Mouse (Mus musculus) heart, embryonic 10.5 days (tissue): Measurements from ENCODE around the gene Hoxa7. TPM values are rescaled to one million over a fixed set of nuclear protein-coding genes. Genes with fewer than 3 reads are reported as not detected.

ENCODE experiments used
- DNase-seq: peaks from one replicate; pipeline ENCODE4 v3.0.0-alpha.2; 2017; ENCODE audit warnings: low spot score
- H3K27ac ChIP-seq: fragments of 300-500 bp; sonication (generic); 2 replicates; pipeline ENCODE4 v1.5.1; 2016; ENCODE audit warnings: mild to moderate bottlenecking
- H3K27me3 ChIP-seq: fragments of 300-500 bp; sonication (generic); 2 replicates; pipeline ENCODE4 v1.6.1; 2016; ENCODE audit warnings: mild to moderate bottlenecking; ENCODE audit not compliant: poor library complexity, insufficient read depth, severe bottlenecking
- H3K36me3 ChIP-seq: fragments of 300-500 bp; sonication (generic); 2 replicates; pipeline ENCODE4 v1.6.1; 2016; ENCODE audit warnings: mild to moderate bottlenecking, moderate library complexity
- H3K4me1 ChIP-seq: fragments of 300-500 bp; sonication (generic); 2 replicates; pipeline ENCODE4 v1.6.1; 2016; ENCODE audit warnings: mild to moderate bottlenecking
- H3K4me3 ChIP-seq: fragments of 300-500 bp; sonication (generic); 2 replicates; pipeline ENCODE4 v1.5.1; 2016; ENCODE audit warnings: mild to moderate bottlenecking, moderate library complexity
- H3K9me3 ChIP-seq: fragments of 300-500 bp; sonication (generic); 2 replicates; pipeline ENCODE4 v1.6.1; 2016; ENCODE audit warnings: mild to moderate bottlenecking, moderate library complexity
- WGBS: fragments of 180-500 bp; shearing (Covaris S2); methylation state at CpG from one replicate; pipeline ENCODE4 v1.1.7; 2016; 5-methylcytosine and 5-hydroxymethylcytosine counted together
- polyA plus RNA-seq: library from polyadenylated mRNA; unstranded; fragments of >200 nt; fragmentation: Nextera tagmentation; extraction: Ambion mirVana; gene quantifications from 2 replicates; pipeline ENCODE4 v1.2.1, GENCODE M21; 2016

Gene Hoxa7
- polyA plus RNA-seq, 1 experiment from 2014 or later, result 2.5 TPM

DNA sequence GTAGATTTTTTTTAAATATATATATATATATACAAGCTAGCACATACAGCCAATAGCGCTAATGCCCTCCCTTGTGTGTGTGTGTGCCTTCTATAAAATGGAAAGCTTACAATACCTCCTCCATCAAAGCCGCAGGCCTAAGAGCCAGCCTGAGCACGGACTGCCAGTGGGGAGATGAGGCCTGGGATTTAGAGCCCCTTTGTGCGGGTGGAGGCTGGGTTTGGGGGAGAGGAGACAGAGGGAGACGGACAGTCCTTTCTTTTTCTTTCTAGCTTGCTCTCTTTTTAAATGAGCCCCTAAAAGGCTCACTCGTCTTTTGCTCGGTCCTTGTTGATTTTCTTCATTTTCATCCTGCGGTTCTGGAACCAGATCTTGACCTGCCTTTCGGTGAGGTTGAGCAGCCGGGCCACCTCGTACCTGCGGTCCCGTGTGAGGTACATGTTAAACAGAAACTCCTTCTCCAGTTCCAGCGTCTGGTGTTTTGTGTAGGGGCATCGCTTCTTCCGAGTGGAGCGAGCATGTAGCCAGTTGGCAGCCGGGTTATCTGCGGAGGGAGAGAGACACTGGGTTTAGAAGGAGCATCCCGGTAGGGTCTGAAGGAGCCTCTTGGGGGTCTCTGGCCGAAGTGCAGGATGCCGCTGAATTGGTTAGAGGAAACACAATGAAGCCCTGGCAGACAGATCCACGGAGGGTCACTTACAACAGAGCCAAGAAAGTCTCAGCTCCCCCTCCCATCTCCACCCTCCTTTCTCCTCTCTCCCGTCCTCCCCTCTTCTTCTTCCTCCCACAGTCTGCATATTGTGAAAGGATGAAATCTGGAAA is 2.5 kb upstream of the Hoxa7 start:
- H3K9me3 ChIP-seq, result no peaks in the 10 kb centered on the region
- no peak for DNase-seq
- WGBS, result 2% methylated on average over 24 of the region's 24 CpGs
- H3K36me3 ChIP-seq, result no peaks in the 10 kb centered on the region
- H3K4me1 ChIP-seq, result peaks cover 20% of the 10 kb centered on the region
- peaks cover 100% of the 10 kb centered on the region for H3K27me3 ChIP-seq
- no peak overlapping the region for H3K27ac ChIP-seq
- H3K4me3 ChIP-seq, result peak overlapping the region; percentile 15; the same call in 1 of the 2 replicates

DNA sequence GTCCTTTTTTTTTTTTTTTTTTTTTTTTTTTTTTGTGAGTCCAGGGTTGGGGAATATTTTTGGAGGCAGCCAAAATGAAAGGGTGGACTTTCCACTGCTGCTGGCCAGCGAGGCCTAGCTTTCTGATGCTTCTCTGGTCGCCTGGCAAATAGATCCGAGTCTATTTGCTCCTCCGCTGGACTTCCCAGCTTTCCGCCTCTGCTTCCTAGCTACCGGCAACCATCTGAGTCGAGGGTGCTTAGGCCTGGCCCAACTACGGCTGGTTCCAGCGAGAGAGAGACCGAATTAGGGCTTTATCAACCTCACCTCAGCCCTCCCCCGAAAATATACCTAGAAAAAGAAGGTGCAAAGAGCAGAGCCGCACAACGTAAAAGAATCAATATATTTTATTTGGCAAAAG is 1.1 kb upstream of the Hoxa7 start:
- 9% methylated on average over 13 of the region's 13 CpGs for WGBS
- H3K9me3 ChIP-seq, result no peaks in the 10 kb centered on the region
- no peak for DNase-seq
- no peak overlapping the region for H3K27ac ChIP-seq
- H3K27me3 ChIP-seq, result peaks cover 100% of the 10 kb centered on the region
- H3K36me3 ChIP-seq, result no peaks in the 10 kb centered on the region
- H3K4me3 ChIP-seq, result no peak overlapping the region
- H3K4me1 ChIP-seq, result peaks cover 17% of the 10 kb centered on the region

DNA sequence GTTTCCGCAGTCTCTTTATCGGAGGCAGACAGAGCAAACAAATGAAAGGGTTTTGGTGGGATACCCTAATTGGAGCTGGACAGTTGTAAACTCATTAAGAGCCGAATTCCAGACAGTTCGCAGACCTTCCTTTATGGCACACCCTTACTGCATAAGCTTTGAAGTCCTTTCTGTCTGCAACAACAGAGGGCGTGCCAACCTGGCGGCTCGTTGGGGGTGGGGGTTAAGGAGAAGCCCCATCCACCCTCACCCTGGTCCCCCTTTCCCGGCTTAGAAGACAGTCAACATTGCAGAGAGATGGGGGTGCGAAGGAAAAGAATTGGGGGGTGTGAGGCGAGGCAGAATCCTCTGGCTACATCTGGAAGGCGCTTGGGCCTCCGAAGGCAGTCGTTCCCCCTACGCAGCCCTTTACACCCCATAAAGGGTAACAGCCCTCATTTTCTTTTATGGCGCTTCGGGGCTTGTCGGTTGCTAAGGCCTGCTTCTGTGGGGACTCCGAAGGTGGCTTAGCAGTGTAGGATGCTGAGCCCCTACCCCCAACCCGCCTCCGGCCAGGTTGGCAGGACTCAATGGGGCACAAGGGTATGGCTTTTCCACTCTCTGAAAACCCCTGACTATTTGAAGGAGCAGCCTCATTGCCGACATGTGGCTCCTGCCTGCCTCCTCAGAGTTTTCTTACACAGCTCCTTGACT is 485 bp upstream of the Hoxa7 start:
- Histone ChIP-seq H3K9me3 (no peaks in the 10 kb centered on the region), H3K4me1 (peaks cover 23% of the 10 kb centered on the region), H3K4me3 (peak overlapping the region; percentile 57), H3K36me3 (no peaks in the 10 kb centered on the region), H3K27ac (no peak overlapping the region), H3K27me3 (peaks cover 100% of the 10 kb centered on the region)
- DNase-seq, result no peak
- 5% methylated on average over 21 of the region's 21 CpGs for WGBS

DNA sequence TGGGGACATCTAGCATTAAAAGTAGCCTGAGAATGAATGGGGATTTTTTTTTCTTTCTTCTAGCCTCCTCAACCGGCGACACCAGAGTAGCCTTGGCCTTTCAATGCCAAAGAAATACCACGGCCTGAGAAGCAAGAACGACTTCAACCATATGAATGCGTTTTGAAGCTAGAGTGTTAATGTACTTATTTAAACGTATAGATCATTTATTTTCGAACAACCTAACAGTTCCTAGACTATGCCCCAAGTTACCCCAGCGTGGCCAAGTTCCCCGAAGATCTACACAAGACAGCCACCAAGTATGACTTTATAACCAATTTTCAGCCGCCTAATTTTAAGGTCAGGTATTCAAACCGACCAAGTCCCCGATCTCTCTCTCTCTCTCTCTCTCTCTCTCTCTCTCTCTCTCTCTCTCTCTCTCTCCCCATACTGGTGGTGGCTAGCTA is 766 bp downstream of the Hoxa7 start:
- no peak overlapping the region for H3K27ac ChIP-seq
- peaks cover 100% of the 10 kb centered on the region for H3K27me3 ChIP-seq

DNA sequence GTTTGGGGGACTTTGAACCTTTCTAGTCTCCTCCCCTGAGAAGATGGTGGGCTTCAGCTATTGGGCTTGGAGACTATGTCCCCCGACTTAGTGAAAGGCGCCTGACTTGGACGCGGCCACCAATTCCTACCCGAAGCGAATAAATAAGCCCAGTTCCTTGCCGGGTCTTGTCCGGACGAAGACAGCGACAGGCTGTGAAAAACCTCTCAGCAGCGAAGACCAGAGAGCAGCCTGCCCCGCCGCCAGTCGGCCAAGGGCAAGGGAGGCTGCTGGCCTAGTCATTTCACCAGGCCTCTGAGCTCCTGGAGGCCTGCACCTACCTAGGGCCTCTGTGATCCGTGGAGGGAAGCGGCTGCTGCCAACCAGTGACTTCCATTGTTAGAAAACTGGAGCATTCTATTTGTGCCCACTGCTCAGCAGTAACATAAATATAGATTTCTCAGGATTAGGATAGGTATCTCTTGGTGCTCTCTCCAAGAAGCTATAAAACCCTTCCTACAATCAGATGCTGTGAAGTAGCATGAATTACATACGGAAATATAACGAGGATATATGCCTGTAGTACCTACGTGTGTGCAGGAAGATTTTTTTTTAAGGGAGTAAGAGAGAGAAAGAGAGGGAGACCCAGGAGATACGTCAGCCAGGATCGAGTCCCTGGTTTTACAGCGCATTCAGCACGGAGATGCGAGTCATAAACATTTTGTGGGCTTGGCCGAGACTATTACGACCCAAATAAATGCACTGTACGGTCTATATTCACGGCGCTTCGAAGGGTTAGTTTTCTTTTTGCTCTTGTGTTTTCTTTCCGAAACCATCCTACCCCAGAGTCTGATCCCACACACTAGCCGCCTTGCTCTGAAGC is 1.4 kb downstream of the Hoxa7 start:
- no peaks in the 10 kb centered on the region for H3K36me3 ChIP-seq
- 11% methylated on average over 32 of the region's 32 CpGs for WGBS
- H3K27ac ChIP-seq, result no peak overlapping the region
- no peak for DNase-seq
- no peak overlapping the region for H3K4me3 ChIP-seq
- peaks cover 100% of the 10 kb centered on the region for H3K27me3 ChIP-seq
- H3K9me3 ChIP-seq, result no peaks in the 10 kb centered on the region
- H3K4me1 ChIP-seq, result peaks cover 26% of the 10 kb centered on the region

More for the DNA sequence above, 766 bp downstream of the Hoxa7 start:
- no peaks in the 10 kb centered on the region for H3K36me3 ChIP-seq
- 6% methylated on average over 12 of the region's 12 CpGs for WGBS
- no peak for DNase-seq
- peak overlapping the region; percentile 57 for H3K4me3 ChIP-seq
- H3K9me3 ChIP-seq, result no peaks in the 10 kb centered on the region
- peaks cover 27% of the 10 kb centered on the region for H3K4me1 ChIP-seq

DNA sequence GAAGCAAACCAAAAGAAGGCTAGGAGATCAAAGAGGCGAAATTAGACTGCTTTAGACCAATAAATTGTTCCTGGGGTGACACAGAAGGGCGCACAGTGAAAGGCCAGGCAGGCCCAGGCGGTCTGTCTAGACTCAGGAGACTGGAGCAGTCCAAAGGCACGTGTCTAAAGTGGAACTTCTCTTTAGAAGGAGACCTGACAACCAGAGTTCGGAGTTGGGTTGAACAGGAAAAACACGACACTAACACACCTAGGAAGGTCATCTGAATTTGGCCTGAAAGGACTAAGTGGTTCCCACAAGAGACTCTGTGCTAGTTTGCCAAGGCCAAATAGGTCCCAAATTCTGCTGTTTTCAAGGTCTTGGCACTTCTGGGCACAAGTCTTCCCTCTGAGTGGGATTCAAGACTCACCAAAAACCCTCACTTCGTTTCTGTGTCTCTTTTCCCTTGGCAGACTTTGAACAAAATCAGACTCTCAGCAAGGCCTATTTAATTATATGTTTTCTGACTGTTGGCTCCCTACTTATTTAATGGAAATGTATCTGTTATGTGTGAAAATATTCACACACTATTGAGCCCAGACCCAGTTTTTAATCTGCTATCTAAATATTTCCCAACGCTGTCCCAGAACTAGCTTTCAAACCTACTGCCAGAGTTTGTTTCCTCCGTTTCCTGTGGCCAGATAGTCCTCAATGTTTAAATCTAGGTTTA is 2.3 kb downstream of the Hoxa7 start:
- Histone ChIP-seq H3K9me3 (no peaks in the 10 kb centered on the region), H3K27me3 (peaks cover 100% of the 10 kb centered on the region), H3K27ac (no peak overlapping the region), H3K36me3 (no peaks in the 10 kb centered on the region), H3K4me3 (no peak overlapping the region), H3K4me1 (peaks cover 26% of the 10 kb centered on the region)
- 20% methylated on average over 9 of the region's 9 CpGs for WGBS
- no peak for DNase-seq

DNA sequence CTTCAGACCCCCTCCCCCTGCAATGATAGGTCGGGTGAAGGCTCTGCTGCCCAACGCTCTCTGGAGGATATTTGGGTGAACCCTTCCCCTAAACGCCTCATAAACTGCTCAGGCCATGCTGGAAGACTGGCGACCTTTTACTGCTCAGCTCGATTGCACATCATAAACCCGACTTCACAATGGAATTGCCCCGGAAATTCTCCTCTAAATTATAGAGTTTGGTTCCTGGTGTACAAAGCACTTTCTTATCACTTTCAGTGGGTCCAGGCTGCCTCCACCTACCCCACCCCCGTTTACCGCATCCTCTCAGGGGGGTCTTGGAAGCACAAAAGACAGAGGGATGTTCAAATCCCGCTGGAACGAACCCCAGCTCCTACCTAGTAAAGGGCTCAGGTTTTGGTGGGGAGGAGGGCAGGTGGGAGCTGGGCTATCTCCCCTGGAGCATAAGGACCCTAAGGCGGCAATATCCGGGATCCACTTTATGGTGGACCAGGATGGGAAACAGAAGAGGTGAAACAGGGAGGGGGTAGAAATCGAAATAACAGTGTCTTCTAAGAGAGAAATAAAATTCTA is 2.9 kb downstream of the Hoxa7 start:
- Histone ChIP-seq H3K9me3 (no peaks in the 10 kb centered on the region), H3K4me3 (no peak overlapping the region), H3K27ac (no peak overlapping the region), H3K4me1 (peaks cover 26% of the 10 kb centered on the region), H3K27me3 (peaks cover 100% of the 10 kb centered on the region), H3K36me3 (no peaks in the 10 kb centered on the region)
- 8% methylated on average over 14 of the region's 14 CpGs for WGBS
- no peak for DNase-seq

DNA sequence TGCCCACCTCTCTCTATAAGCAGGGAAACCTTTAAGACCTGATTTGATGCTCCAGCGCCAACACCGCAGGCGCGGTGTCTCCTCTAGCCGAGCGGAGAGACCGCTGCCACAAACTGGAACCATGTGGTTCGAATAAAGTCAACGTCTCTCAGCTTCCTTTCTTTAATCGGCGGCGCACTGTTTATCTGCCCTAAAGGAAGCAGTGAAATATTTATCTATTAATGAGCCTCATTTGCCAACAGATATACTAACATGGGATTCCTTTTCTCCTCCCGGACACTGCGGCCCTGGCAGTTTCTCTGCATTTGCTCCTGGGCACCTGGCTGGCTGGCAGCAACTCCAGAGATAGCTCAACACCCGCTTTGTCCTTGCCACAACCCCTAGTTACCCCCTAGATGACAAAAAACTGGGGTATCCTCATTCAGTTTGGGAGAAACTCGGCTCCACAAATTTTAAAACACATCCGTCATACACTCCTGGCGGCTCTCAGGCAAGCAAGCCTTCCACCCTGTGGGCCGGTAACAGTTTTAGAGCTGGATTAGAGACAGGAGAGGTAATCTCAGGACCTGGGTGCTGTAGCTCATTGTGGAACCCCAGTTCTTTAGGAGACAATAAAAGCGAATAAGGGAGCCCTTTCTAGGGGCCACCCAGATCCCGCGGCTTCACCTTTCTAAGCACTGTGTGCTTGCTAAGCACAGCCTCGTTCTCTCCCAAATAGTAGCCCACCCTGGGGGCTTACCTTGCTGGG is 3.6 kb downstream of the Hoxa7 start:
- Histone ChIP-seq H3K27ac (no peak overlapping the region), H3K9me3 (no peaks in the 10 kb centered on the region)

DNA sequence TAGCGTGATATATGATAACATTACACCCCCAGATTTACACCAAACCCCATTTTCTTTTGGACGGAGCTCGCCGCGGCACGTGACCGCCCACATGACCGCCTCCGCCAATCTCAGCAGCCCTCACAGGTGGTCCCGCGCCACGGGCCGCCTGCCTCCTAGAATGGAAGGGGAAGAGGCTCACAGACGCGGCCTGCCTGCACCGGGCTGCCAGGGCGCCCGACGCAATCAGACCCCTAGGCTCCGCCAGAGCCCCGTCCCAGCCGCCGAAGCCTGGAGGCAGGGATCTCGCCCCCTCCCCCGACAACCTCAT is 4.2 kb downstream of the Hoxa7 start:
- H3K27me3 ChIP-seq, result peaks cover 100% of the 10 kb centered on the region
- H3K27ac ChIP-seq, result no peak overlapping the region

More for the DNA sequence above, 3.6 kb downstream of the Hoxa7 start:
- no peaks in the 10 kb centered on the region for H3K36me3 ChIP-seq
- WGBS, result 3% methylated on average over 23 of the region's 23 CpGs
- DNase-seq, result peak; percentile 71
- H3K4me1 ChIP-seq, result peaks cover 27% of the 10 kb centered on the region
- H3K27me3 ChIP-seq, result peaks cover 100% of the 10 kb centered on the region
- H3K4me3 ChIP-seq, result peak overlapping the region; percentile 42

DNA sequence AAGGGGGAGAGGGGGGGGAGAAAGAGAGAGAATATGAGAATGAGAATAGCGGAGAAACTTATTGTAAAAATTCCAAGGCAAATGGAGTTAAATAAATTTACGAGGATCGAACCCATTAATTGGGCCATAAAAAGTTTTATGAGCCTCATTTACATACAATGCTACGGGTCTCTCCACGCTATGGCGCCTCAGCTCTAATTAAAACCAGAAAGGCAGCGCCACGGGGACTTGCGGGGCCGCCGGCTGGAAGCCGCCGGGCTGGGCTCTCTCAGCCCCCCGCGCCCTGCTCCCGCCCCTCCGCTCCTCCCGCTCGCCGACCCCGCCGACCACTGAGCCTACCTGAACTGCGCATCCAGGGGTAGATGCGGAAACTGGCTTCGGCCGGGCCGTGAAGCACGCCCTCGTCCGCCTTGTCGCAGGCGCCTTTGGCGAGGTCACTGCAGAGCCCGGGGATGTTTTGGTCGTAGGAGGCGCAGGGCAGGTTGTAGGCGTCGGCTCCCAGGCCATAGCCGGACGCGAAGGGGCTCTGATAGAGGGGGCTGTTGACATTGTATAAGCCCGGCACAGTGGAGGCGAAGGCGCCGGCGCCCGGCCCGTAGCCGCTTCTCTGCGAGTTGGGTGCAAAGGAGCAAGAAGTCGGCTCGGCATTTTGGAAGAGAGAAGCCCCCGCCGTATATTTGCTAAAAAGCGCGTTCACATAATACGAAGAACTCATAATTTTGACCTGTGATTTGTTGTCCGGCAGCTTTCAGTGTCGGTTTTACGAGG is 4.8 kb downstream of the Hoxa7 start:
- no peak overlapping the region for H3K27ac ChIP-seq
- WGBS, result 3% methylated on average over 60 of the region's 60 CpGs

More for the DNA sequence above, 4.2 kb downstream of the Hoxa7 start:
- Histone ChIP-seq H3K4me1 (peaks cover 32% of the 10 kb centered on the region), H3K4me3 (peak overlapping the region; percentile 42), H3K36me3 (no peaks in the 10 kb centered on the region), H3K9me3 (no peaks in the 10 kb centered on the region)
- DNase-seq, result no peak
- 1% methylated on average over 24 of the region's 25 CpGs for WGBS

More for the DNA sequence above, 4.8 kb downstream of the Hoxa7 start:
- no peaks in the 10 kb centered on the region for H3K36me3 ChIP-seq
- H3K4me3 ChIP-seq, result peak overlapping the region; percentile 42
- H3K27me3 ChIP-seq, result peaks cover 100% of the 10 kb centered on the region
- H3K4me1 ChIP-seq, result peaks cover 31% of the 10 kb centered on the region
- H3K9me3 ChIP-seq, result no peaks in the 10 kb centered on the region
- peak; percentile 76 for DNase-seq
